Mouse (Mus musculus) right cerebral cortex, postnatal 25 days (tissue): ENCODE data around the gene Hist1h4i.
A peak's percentile ranks its signal among the peaks of the same experiment; 100 is the strongest.
"Not testable (repeated sequence)": the region's sequence is repeated elsewhere in the genome, so short reads cannot be mapped to it uniquely, and the experiment has no call there.

ENCODE experiments used
- DNase-seq: peaks from one replicate; pipeline ENCODE4 v3.0.0; 2022

The Hist1h4i gene

DNA sequence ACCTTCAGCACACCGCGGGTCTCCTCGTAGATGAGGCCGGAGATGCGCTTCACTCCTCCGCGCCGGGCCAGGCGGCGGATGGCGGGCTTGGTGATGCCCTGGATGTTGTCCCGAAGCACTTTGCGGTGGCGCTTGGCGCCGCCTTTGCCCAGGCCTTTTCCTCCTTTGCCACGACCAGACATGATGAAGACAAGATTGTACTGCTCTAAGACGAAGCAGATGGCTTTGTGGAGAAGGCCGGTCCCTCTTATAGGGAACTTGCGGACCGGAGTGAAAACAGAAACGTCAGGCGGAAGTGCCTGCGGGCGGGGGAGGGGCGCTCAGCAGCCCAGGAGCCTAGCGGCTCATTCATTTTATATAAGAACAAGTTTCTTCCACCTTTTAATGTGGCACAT, at the start of gene Hist1h4i:
Gene Hist1h4i (minus strand): TSS at position 221 of the 395 bp plus-strand sequence.
- peak; percentile 98 for DNase-seq

DNA sequence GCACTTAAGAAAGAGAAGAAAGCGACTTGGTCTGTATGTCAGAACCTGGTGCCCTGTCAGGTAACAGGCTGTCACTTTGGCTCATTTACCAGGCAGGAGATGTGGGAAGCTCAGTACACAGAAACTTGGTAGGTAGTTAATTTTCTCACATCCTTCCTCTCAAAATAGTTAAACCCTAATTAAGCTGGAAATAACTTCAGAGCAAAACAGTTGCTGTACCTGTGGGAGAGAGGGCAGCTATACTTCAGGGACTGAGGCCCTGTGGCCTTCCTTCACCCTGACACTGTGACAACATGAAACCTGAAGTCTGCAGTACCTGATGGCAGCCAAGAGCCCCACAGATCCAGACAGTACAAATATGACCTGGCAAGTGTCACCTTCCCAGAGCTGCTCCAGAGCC, 43.0 kb upstream of the Hist1h4i start, which contains the start of gene Vmn1r188:
Gene Vmn1r188 (plus strand): TSS at position 301 of the 400 bp plus-strand sequence.
- not testable (repeated sequence) for DNase-seq

- DNase-seq = no peak
Observed at GRCm38 (mm10) chr13:22063468-22063867, 22.3 kb upstream of the Hist1h4i start.

GRCm38 (mm10) chr13:22061422-22061821, 20.3 kb upstream of the Hist1h4i start:
- DNase-seq = no peak

DNA sequence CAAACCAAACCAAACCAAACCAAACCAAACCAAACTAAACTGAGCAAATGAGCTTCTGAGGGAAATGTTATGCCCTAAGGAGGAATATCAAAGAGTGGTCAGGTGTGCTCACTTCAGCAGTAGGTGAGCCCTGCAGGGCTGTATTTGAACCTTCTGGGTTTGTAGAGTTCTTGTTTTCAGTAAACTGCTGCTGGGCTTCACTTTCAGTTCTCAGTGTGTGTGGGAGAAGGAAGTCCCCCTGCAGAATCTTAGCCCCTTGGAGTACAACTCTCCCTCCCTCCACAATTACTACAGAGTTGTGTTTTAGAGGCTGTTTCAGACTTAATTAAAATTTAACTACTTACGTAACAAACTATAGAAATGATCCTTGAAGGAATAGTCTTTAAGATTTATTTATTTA, 12.6 kb upstream of the Hist1h4i start:
- DNase-seq = no peak

DNA sequence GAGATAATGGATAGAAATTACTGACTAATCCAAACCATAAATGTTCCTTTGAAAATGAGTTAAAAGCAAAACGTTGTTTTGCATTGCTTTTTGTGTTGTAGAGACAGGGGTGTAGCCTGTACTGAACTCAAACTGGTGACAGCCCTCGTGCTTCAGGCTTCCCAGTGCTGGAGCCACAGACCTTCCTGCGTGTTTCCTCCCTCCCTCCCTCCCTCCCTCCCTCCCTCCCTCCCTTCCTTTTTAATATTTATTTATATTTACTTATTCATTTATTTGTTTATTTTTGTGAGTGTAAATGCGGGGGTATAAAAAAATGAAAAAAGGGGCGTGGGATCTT, 10.3 kb upstream of the Hist1h4i start:
- DNase-seq = no peak

DNA sequence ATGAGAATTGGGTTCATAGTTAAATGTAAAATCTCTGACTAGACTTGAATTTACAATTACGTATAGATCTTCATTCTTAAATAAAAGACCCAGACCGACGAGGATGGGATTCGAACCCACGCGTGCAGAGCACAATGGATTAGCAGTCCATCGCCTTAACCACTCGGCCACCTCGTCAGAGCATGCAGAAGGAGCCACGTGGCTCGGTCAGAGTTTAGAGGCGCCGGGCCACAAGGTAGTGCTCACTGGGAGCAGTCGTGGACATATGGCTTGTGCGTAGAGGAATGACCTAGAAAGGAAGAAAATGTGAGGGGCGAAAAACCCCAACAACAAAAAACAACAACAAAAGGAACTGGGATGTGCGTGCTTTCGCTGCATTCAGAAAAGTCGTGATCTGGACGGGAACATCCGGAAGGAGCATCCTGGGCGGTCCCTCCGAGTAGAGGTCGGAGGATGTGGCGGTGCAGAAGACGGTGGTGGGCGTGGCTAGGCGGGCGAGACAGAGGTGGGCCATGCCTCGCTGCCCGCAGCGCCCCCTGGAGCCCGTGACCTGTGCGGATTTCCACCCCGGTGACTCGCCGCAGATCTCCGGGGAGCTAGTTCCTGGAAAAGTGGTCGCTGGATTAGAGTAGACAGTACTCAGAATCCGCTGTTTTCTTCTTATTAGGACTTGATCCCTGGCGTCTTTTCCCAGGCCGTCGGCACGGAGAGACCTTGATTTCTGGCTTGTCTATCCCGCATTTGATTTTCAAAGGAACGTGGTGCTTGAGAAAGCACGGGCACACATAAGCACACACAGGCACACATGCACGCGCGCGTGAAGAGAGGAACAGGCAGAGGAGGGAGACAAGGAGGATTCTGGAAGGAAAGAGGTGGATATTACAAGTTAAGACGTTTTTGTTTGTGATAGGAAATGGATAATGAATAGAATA, 9.7 kb upstream of the Hist1h4i start:
- DNase-seq = peak; percentile 87

DNA sequence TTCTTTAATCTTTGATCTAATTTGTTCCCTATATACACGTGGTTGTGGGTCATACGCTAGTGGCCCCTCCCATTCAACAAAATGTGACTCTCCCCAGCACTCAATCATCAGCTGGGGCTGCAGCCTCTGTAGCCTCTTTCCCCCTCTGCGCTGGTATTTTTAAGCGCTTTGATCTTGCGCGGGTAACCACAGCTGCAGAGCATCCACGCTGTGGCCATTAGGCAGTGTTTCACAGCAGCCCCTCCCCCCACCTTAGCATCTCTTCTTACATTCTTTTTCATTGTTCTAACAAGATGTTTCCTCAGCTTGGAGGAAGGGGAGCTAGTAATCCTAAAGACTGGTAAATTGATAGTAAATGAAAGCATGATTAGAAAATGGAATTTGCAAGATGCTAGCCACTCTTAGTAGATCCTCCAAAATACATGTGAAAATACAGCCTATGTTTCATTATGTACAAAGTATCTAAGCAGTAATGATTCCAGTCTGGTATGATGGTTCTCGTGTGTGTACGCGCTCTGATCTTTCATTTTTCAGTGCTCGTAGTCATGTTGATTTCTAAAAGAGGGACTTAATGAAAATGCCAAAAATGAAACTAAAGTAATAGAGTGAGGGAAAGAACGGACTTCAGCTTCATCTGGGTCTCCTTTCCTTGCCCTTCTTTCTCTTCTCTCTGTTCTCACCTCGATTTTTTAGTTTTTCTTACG, 8.7 kb upstream of the Hist1h4i start:
- peak; percentile 21 for DNase-seq

DNA sequence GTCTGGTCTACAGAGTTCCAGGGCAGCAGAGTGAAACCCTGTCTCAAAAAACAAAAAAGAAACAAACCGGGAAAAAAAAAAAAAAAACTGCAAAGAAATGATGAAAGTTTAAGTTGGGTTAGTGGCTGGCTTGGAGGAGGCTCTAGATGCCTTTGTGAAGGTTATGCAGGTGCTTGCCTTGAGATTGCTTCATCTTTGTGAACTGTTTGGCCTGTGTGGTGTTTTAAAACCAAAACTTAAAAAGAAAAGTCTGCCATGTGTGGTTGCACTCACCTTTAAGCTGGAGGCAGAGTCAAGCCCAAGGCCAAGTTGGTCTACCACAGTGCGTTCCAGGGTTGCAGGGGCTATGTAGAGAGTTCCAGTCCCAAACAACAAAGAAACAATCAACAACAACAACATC, 7.9 kb upstream of the Hist1h4i start:
- DNase-seq = no peak

DNA sequence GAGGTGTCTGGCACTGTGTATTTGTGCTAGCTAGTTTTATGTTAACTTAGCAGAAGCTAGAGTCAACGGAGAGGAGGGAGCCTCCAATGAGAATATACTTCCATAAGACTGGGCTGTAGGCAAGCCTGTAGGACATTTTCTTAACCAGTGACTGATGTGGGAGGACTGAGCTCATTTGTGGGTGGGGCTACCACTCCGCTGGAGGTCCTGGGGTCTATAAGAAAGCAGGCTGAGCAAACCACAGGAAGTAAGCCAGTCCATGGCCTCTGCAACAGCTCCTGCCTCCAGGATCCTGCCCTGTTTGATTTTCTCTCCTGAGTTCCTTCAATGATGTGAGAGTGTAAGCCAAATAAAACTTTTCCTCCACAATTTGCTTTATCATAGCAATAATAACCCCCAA, 4.1 kb upstream of the Hist1h4i start:
- no peak for DNase-seq

GRCm38 (mm10) chr13:22044432-22045155, 3.4 kb upstream of the Hist1h4i start:
- no peak for DNase-seq

GRCm38 (mm10) chr13:22043503-22044431, 2.6 kb upstream of the Hist1h4i start:
- no peak for DNase-seq

- DNase-seq = peak; percentile 87
Observed at GRCm38 (mm10) chr13:22042568-22043502, 1.7 kb upstream of the Hist1h4i start, which contains the start of the genes Hist1h2ag and Hist1h2bj. Hist1h2ag (minus strand) TSS chr13:22042944. Hist1h2bj (plus strand) TSS chr13:22043214.

GRCm38 (mm10) chr13:22041651-22042567, 747 bp upstream of the Hist1h4i start:
- no peak for DNase-seq

DNA sequence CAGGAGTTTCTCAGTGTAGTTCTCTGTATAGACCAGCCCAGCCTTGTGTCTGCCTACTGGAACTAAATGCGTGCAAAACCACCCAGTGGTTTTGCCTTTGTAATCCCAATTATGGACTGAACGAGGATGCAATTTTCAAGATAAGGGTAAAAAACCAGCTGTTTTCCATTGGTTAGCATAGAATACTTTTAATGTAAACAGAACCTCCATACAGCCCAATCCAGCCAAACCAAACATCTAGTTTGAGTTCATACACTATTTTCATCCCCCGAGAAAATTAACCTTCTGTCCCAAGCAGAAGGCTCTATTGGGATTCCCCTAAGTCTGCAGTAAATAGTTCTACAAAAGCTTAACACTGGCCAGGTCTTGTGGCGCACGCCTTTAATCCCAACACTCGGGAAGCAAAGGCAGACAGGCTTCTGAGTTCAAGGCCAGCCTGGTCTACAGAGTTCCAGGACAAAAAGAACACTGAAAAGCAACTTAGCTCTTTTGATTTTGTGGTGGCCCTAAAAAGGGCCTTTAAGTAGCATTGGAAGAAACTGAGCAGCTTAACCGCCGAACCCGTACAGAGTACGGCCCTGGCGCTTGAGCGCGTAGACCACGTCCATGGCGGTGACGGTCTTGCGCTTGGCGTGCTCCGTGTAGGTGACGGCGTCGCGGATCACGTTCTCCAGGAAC, 559 bp downstream of the Hist1h4i start:
- DNase-seq = no peak

DNA sequence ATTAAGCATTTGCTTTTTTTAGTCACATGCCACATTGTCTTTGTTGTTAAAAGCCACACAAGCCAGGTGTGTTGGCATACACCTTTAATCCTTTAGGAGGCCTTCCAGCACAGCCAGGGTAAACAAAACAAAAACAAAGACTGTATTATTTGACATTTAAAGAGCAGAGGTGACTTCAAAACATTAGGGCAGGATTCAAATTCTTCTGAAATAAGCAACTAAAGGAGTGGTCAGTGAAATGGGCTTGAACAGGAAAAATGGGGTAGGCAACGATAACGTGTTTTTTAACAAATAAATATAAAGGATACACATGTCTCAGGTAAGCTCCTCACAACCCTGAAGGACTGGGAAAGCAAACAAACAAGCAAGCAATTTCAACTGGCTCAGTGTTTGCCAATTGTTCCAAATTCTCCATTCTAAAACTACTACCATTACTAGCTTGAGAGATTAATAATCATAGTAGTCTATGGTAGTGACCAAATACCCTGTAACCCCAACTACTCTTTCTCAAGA, 1.2 kb downstream of the Hist1h4i start:
- DNase-seq = no peak

GRCm38 (mm10) chr13:22039364-22039763, 1.8 kb downstream of the Hist1h4i start:
- no peak for DNase-seq

DNA sequence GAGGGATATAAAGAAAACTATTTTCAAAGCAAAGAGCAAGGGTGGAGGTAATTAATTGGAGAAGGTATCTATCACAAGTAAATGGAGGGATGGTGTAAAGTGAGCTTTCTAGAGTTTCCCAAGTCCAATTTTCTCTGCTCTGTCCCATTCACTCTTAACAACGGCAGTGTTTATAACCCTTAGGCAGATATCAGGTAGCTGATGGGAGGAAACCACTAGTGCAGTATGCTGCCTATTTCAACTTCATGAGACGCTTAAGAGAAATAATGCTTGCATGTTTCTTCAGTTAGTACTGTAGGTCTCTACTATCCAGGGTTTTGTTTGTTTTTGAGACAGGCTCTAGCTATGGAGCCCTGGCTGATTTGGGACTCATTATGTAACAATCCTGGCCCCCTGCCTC, 3.7 kb downstream of the Hist1h4i start:
- no peak for DNase-seq

DNA sequence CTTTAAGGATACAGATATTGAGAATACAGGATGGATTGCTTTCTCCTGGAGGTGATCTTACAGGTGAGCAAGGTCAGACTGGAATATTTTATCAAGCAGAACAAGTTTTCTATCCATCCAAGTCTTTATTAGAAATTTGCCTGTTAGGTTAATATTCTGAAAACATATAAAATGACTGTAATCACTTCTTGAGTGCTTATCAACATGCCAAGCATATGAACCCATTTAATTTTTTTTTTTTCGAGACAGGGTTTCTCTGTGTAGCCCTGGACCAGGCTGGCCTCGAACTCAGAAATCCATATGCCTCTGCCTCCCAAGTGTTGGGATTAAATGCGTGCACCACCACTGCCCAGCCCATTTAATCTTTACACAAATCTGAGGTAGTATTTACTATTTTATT, 4.2 kb downstream of the Hist1h4i start:
- no peak for DNase-seq
